Mouse (Mus musculus): Measurements from ENCODE around the gene Pbp2. TPM values are rescaled to one million over a fixed set of nuclear protein-coding genes. Genes with fewer than 3 reads are reported as not detected.
A peak's percentile ranks its signal among the peaks of the same experiment; 100 is the strongest.

Gene Pbp2
- total and polyA plus RNA-seq, 2 experiments from 2014 or later: not detected

- peak; percentile 32; the same call in 1 of the 2 replicates for ATAC-seq
- Histone ChIP-seq H3K4me2 (ENCODE audit: low read depth) (no peak overlapping the region), H3K27me3 (ENCODE audit: insufficient read depth, low read length) (no peaks in the 10 kb centered on the region), H3K36me3 (ENCODE audit: insufficient read depth) (no peaks in the 10 kb centered on the region), H3K4me3 (ENCODE audit: low read depth, low read length) (no peak overlapping the region), H3K9ac (no peak overlapping the region), H3K9me3 (ENCODE audit: low read length) (no peaks in the 10 kb centered on the region), H3K4me1 (ENCODE audit: insufficient read depth) (no peaks in the 10 kb centered on the region), H3K27ac (ENCODE audit: low read depth, low read length) (no peak overlapping the region)
- 49% methylated on average over 16 of the region's 16 CpGs for WGBS
- peak; percentile 17 for DNase-seq
- TF ChIP-seq CTCF (IDR thresholded peaks at IDR 0.05; ENCODE audit: low read depth): no peak
Observed at GRCm38 (mm10) chr6:135323311-135323982, 13.2 kb upstream of the Pbp2 start.

- Histone ChIP-seq H3K4me2 (ENCODE audit: low read depth) (no peak overlapping the region), H3K27ac (ENCODE audit: low read depth, low read length) (no peak overlapping the region), H3K27me3 (ENCODE audit: insufficient read depth, low read length) (no peaks in the 10 kb centered on the region), H3K36me3 (ENCODE audit: insufficient read depth) (no peaks in the 10 kb centered on the region), H3K9me3 (ENCODE audit: low read length) (no peaks in the 10 kb centered on the region), H3K9ac (no peak overlapping the region), H3K4me3 (ENCODE audit: low read depth, low read length) (no peak overlapping the region), H3K4me1 (ENCODE audit: insufficient read depth) (no peaks in the 10 kb centered on the region)
- DNase-seq: no peak
- 83% methylated on average over 7 of the region's 7 CpGs for WGBS
- no peak for ATAC-seq
- TF ChIP-seq CTCF (IDR thresholded peaks at IDR 0.05; ENCODE audit: low read depth): no peak
Observed at GRCm38 (mm10) chr6:135322749-135323148, 12.5 kb upstream of the Pbp2 start.

GRCm38 (mm10) chr6:135319431-135319933, 9.3 kb upstream of the Pbp2 start:
- Histone ChIP-seq H3K36me3 (ENCODE audit: insufficient read depth) (no peaks in the 10 kb centered on the region), H3K4me1 (ENCODE audit: insufficient read depth) (no peaks in the 10 kb centered on the region), H3K4me2 (ENCODE audit: low read depth) (no peak overlapping the region), H3K27me3 (ENCODE audit: insufficient read depth, low read length) (no peaks in the 10 kb centered on the region), H3K27ac (ENCODE audit: low read depth, low read length) (no peak overlapping the region), H3K9me3 (ENCODE audit: low read length) (no peaks in the 10 kb centered on the region), H3K9ac (no peak overlapping the region), H3K4me3 (ENCODE audit: low read depth, low read length) (no peak overlapping the region)
- 88% methylated on average over 5 of the region's 5 CpGs for WGBS
- TF ChIP-seq CTCF (IDR thresholded peaks at IDR 0.05; ENCODE audit: low read depth): no peak
- DNase-seq (no peak), ATAC-seq (no peak)

- H3K9me3 ChIP-seq (ENCODE audit: low read length): no peaks in the 10 kb centered on the region
- no peak for ATAC-seq
- WGBS: 96% methylated on average over 2 of the region's 2 CpGs
Observed at GRCm38 (mm10) chr6:135316141-135316540, 5.9 kb upstream of the Pbp2 start.

GRCm38 (mm10) chr6:135313981-135314380, 3.8 kb upstream of the Pbp2 start:
- Histone ChIP-seq H3K9ac (no peak overlapping the region), H3K36me3 (ENCODE audit: insufficient read depth) (no peaks in the 10 kb centered on the region), H3K4me3 (ENCODE audit: low read depth, low read length) (no peak overlapping the region), H3K9me3 (ENCODE audit: low read length) (no peaks in the 10 kb centered on the region), H3K4me1 (ENCODE audit: insufficient read depth) (no peaks in the 10 kb centered on the region), H3K27me3 (ENCODE audit: insufficient read depth, low read length) (no peaks in the 10 kb centered on the region), H3K4me2 (ENCODE audit: low read depth) (no peak overlapping the region), H3K27ac (ENCODE audit: low read depth, low read length) (no peak overlapping the region)
- DNase-seq (no peak), ATAC-seq (no peak)
- WGBS: 85% methylated on average over 9 of the region's 9 CpGs
- no peak for TF ChIP-seq CTCF (IDR thresholded peaks at IDR 0.05; ENCODE audit: low read depth)

More at GRCm38 (mm10) chr6:135316141-135316540, 5.9 kb upstream of the Pbp2 start:
- H3K4me1 ChIP-seq (ENCODE audit: insufficient read depth): no peaks in the 10 kb centered on the region
- no peak for DNase-seq
- H3K27me3 ChIP-seq (ENCODE audit: insufficient read depth, low read length): no peaks in the 10 kb centered on the region
- H3K4me3 ChIP-seq (ENCODE audit: low read depth, low read length): no peak overlapping the region
- no peak overlapping the region for H3K4me2 ChIP-seq (ENCODE audit: low read depth)
- H3K9ac ChIP-seq: no peak overlapping the region
- H3K36me3 ChIP-seq (ENCODE audit: insufficient read depth): no peaks in the 10 kb centered on the region
- TF ChIP-seq CTCF (IDR thresholded peaks at IDR 0.05; ENCODE audit: low read depth): no peak
- H3K27ac ChIP-seq (ENCODE audit: low read depth, low read length): no peak overlapping the region

- H3K4me3 ChIP-seq (ENCODE audit: low read depth, low read length): no peak overlapping the region
- WGBS: 60% methylated on average over 5 of the region's 5 CpGs
- no peak for TF ChIP-seq CTCF (IDR thresholded peaks at IDR 0.05; ENCODE audit: low read depth)
Observed at GRCm38 (mm10) chr6:135312038-135312437, 1.8 kb upstream of the Pbp2 start.

GRCm38 (mm10) chr6:135304576-135305260, 5.5 kb downstream of the Pbp2 start:
- no peak for ATAC-seq
- no peaks in the 10 kb centered on the region for H3K36me3 ChIP-seq (ENCODE audit: insufficient read depth)
- no peak overlapping the region for H3K9ac ChIP-seq
- no peaks in the 10 kb centered on the region for H3K9me3 ChIP-seq (ENCODE audit: low read length)
- H3K27me3 ChIP-seq (ENCODE audit: insufficient read depth, low read length): no peaks in the 10 kb centered on the region
- H3K4me2 ChIP-seq (ENCODE audit: low read depth): no peak overlapping the region
- WGBS: 70% methylated on average over 7 of the region's 7 CpGs
- no peak for DNase-seq
- H3K4me1 ChIP-seq (ENCODE audit: insufficient read depth): no peaks in the 10 kb centered on the region
- H3K27ac ChIP-seq (ENCODE audit: low read depth, low read length): no peak overlapping the region
- no peak overlapping the region for H3K4me3 ChIP-seq (ENCODE audit: low read depth, low read length)
- TF ChIP-seq CTCF (IDR thresholded peaks at IDR 0.05; ENCODE audit: low read depth): no peak

More at GRCm38 (mm10) chr6:135312038-135312437, 1.8 kb upstream of the Pbp2 start:
- H3K27me3 ChIP-seq (ENCODE audit: insufficient read depth, low read length): no peaks in the 10 kb centered on the region
- H3K9ac ChIP-seq: no peak overlapping the region
- H3K4me2 ChIP-seq (ENCODE audit: low read depth): no peak overlapping the region
- H3K9me3 ChIP-seq (ENCODE audit: low read length): no peaks in the 10 kb centered on the region
- no peaks in the 10 kb centered on the region for H3K36me3 ChIP-seq (ENCODE audit: insufficient read depth)
- H3K27ac ChIP-seq (ENCODE audit: low read depth, low read length): no peak overlapping the region
- no peaks in the 10 kb centered on the region for H3K4me1 ChIP-seq (ENCODE audit: insufficient read depth)
- DNase-seq: no peak
- ATAC-seq: no peak
